Mouse (Mus musculus) G1E (cell line): ENCODE data around the gene Cln6. TPM values are rescaled to one million over a fixed set of nuclear protein-coding genes. Genes with fewer than 3 reads are reported as not detected.
"Not testable (repeated sequence)": the region's sequence is repeated elsewhere in the genome, so short reads cannot be mapped to it uniquely, and the experiment has no call there.

ENCODE experiments used
- ATAC-seq: 2 replicates; pipeline ENCODE4 v1.8.0; 2016; ENCODE audit warnings: mild to moderate bottlenecking; ENCODE audit not compliant: insufficient number of reproducible peaks, poor library complexity, low FRiP score, severe bottlenecking; ENCODE audit errors: extremely low read depth
- DNase-seq: peaks from one replicate; pipeline ENCODE4 v3.0.0; 2012; ENCODE audit warnings: low spot score
- H3K27me3 ChIP-seq: 2 replicates; pipeline ENCODE4 v1.6.1; 2012; ENCODE audit warnings: mild to moderate bottlenecking, low read length, inconsistent platforms; ENCODE audit not compliant: insufficient read depth
- H3K36me3 ChIP-seq: replicated peaks from 2 replicates; pipeline ENCODE3; 2012; ENCODE audit warnings: mild to moderate bottlenecking, inconsistent platforms
- H3K4me1 ChIP-seq: 2 replicates; pipeline ENCODE4 v1.6.1; 2012; ENCODE audit warnings: low read depth, low read length, inconsistent platforms, mixed read lengths; ENCODE audit not compliant: insufficient read depth
- H3K4me3 ChIP-seq: 2 replicates; pipeline ENCODE4 v1.5.1; 2012; ENCODE audit warnings: low read depth, mild to moderate bottlenecking, inconsistent platforms, low read length, moderate library complexity, mixed read lengths
- H3K9me3 ChIP-seq: replicated peaks from 2 replicates; pipeline ENCODE4 v1.6.1; 2012; ENCODE audit warnings: inconsistent platforms
- CTCF ChIP-seq: IDR thresholded peaks from 2 replicates; pipeline ENCODE4 v1.5.1; 2012; ENCODE audit warnings: low read depth, low read length, inconsistent platforms, mixed read lengths
- GATA1 ChIP-seq: IDR thresholded peaks from 2 replicates; pipeline ENCODE4 v1.6.1; 2012; ENCODE audit warnings: borderline replicate concordance, low read length, inconsistent platforms, mixed read lengths
- GATA2 ChIP-seq: IDR thresholded peaks from 2 replicates; pipeline ENCODE4 v1.6.1; 2012; ENCODE audit warnings: low read depth, low read length, inconsistent platforms, borderline replicate concordance
- POLR2AphosphoS5 ChIP-seq: IDR thresholded peaks from 2 replicates; pipeline ENCODE4 v1.6.1; 2012; ENCODE audit warnings: low read depth, low read length, inconsistent platforms; ENCODE audit not compliant: insufficient replicate concordance
- TAL1 ChIP-seq: conservative IDR thresholded peaks from 2 replicates; pipeline ENCODE4 v1.6.1; 2012; ENCODE audit warnings: low read depth, low read length, inconsistent platforms, mixed read lengths
- polyA plus RNA-seq: library from polyadenylated mRNA; stranded (reverse); fragments of >175 nt; gene quantifications from 2 replicates; pipeline ENCODE4 v1.2.3, GENCODE M21; 2012
- total RNA-seq, 2 experiments: library from RNA; stranded (forward) in 1 of 2; stranded (reverse) in 1 of 2; fragments of 200-1000 nt in 1 of 2; fragments of >200 nt in 1 of 2; fragmentation: Nextera tagmentation in 1 of 2; gene quantifications; 2 replicates each; pipeline ENCODE4 v1.2.3; 2014 to 2017

Gene Cln6
- total and polyA plus RNA-seq, 3 experiments, result 32.5 to 72.8 (median 37.0) TPM

DNA sequence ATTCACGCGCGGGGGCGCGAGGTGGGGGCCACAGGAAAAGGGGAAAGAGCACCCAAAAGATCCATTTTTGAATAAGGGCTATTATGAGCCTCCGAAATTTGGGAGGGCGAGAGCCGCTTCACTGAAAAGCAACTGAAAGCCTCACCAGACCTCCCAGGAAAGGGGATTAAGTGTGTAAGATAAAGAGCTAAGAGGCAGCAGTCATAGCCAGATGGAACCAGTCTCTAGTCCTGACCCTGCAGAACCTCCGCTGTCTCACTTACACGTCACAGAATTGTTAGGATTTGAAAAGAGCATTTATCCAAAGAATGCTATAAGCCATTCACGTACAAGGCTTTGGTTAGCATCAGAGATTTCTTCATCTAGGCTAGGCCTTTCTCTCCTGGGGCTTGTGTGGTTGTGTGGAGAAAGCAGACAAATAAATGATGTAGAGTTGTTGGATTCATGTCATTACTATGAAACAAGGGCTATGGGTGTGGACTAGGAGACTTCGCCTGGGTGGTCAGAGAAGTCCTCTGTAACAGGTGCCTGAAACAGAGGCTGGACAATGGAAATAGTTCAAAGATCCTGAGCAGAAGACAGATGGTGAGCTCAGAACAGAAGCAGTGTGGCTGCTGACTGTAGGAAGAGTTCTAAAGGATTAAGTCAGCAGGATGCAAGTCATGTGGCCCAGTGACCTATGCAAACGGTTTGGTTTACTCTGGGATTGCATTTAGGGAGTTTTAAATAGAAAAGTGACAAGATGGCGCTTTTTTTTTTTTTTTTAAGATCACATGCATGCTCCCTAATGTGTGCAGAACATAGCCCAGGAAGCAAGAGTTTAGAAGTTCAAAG lies 26.2 kb upstream of the Cln6 start:
- Histone ChIP-seq H3K36me3 (peaks cover 23% of the 10 kb centered on the region), H3K9me3 (no peaks in the 10 kb centered on the region), H3K27me3 (no peaks in the 10 kb centered on the region), H3K4me3 (peak overlapping the region; percentile 100), H3K4me1 (peaks cover 55% of the 10 kb centered on the region)
- ATAC-seq (no peak), DNase-seq (no peak)
- TF ChIP-seq POLR2AphosphoS5, result no peak
- TF ChIP-seq TAL1, result no peak
- no peak for TF ChIP-seq CTCF

DNA sequence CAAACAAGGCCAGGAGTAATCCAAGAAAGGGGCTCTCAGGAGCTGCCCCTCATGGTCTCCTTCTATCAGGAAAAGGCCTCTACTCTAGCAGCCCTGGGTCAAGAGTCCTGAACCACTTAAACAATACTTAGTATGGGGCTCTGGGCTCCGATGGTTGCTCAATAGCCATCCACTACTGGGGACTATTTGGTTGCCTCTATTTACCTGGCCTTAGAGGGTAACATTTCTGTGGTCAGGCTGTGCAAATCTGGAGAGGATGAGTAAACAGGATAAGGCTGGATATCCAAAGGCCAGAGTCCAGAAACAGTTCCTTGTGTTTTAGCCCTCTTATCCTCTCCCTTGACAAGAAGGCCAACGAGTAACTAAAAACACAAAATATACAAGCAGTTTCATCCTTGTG lies 23.8 kb upstream of the Cln6 start:
- H3K27me3 ChIP-seq, result no peaks in the 10 kb centered on the region
- no peaks in the 10 kb centered on the region for H3K9me3 ChIP-seq
- no peak overlapping the region for H3K4me3 ChIP-seq
- TF ChIP-seq GATA2, result no peak
- no peak for TF ChIP-seq TAL1
- TF ChIP-seq CTCF, result no peak
- TF ChIP-seq GATA1, result no peak
- TF ChIP-seq POLR2AphosphoS5, result no peak
- ATAC-seq (no peak), DNase-seq (no peak)
- H3K4me1 ChIP-seq, result peaks cover 50% of the 10 kb centered on the region
- H3K36me3 ChIP-seq, result peaks cover 4% of the 10 kb centered on the region

DNA sequence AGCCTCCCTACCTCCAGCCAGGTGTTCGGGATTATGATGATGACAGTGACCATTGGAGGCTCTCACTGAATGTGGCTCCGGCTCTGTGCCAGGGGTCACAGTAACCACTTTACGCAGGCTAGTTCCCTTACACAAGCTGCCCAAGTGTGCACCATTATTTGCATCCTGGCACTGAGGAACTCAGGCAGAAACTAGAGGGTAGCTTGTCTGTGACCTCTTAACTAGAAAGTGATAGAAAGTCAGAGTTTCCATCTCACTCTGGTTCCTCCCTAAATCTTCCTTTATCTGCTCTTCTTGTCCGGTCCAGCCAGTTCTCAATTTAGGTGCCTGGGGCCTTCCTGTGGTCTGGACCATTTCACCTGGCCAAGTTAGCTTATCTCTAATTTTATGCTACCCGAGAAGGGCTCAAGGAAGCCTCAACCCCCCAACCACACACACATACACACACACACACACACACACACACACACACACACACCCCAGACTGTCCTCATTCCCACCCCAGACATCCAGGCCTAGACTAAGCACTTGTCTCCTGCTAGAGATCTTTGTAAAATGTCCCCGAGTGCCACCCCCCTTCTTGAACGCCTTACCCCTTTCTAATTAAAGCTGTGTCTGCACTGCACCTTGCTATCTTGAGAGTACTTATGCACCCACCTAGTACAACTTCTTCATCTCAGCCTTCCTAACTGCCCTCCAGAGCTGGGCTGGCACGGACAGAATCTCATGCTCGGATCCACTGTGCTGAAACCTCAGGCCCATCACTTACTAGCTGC lies 22.1 kb upstream of the Cln6 start:
- TF ChIP-seq TAL1 (no peak), POLR2AphosphoS5 (no peak), CTCF (no peak), GATA1 (no peak), GATA2 (no peak)
- no peaks in the 10 kb centered on the region for H3K36me3 ChIP-seq
- no peaks in the 10 kb centered on the region for H3K9me3 ChIP-seq
- H3K4me1 ChIP-seq, result peaks cover 58% of the 10 kb centered on the region
- no peak overlapping the region for H3K4me3 ChIP-seq
- ATAC-seq, result no peak
- H3K27me3 ChIP-seq, result no peaks in the 10 kb centered on the region
- DNase-seq, result no peak

DNA sequence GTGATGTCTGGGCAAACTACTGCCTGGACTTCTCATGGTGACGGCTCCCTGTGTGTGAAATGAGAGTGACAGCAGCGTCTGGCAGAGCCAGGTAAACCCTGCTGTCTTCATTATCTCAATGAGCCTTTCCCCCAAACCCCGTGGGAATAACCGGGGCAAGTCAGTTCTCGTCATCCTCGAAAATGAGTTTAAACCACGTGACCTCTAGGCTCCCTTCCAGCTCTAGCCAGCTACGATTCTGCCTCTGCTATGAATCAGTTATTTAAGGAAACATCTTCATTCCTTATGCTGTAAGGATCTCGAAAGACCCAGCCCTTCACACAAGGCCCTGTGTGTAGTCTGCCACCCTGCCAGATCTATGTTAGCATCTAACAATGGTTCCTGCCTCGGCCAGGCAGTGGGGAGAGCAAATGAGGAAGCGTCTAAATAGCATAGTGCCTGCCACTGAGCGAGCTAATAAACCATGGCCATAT lies 21.4 kb upstream of the Cln6 start:
- H3K4me1 ChIP-seq, result peaks cover 55% of the 10 kb centered on the region
- H3K27me3 ChIP-seq, result no peaks in the 10 kb centered on the region
- no peaks in the 10 kb centered on the region for H3K36me3 ChIP-seq
- DNase-seq (no peak), ATAC-seq (no peak)
- no peaks in the 10 kb centered on the region for H3K9me3 ChIP-seq
- no peak overlapping the region for H3K4me3 ChIP-seq
- TF ChIP-seq GATA2 (no peak), CTCF (no peak), GATA1 (no peak), POLR2AphosphoS5 (no peak), TAL1 (no peak)

DNA sequence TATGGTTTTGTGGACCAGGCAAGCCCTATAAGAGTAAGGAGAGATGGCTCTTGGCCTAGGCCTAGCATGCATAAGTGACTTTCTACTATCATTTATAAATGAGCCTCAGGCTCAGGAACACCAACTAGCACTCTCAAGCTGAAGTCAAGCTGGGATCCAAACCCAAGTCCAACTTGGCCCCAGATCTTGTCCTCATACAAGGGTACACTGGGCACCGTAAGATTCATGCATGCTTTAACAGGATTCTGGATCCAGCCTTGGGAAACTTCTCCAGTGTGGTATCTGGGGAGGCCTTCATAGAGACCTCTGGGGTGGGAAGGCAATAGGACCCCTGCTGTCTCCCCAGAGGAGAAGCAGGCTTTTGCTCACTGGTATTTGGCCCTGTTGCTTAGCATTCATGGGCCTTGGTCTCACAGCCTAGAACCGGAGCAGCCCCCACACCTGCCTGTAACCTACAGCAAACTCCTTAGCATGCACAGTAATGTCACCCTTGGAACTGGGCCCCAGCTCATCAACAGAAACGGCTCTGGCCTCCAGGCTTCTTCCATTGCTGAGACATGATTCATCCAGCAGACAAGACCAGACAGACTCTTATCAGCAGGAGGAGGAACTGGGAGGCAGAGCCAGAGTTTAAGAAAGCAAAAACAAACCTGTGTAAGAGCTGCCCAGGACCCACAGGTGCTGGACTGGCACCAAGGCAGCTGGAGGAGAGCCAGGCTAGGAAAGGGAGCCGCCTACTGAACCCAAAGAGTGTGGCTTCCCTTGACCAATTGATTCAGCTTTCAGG lies 20.6 kb upstream of the Cln6 start:
- Histone ChIP-seq H3K27me3 (no peaks in the 10 kb centered on the region), H3K36me3 (no peaks in the 10 kb centered on the region), H3K4me3 (no peak overlapping the region), H3K4me1 (peaks cover 46% of the 10 kb centered on the region), H3K9me3 (no peaks in the 10 kb centered on the region)
- ATAC-seq (no peak), DNase-seq (no peak)
- TF ChIP-seq CTCF (no peak), GATA1 (no peak), GATA2 (no peak), TAL1 (no peak), POLR2AphosphoS5 (no peak)

DNA sequence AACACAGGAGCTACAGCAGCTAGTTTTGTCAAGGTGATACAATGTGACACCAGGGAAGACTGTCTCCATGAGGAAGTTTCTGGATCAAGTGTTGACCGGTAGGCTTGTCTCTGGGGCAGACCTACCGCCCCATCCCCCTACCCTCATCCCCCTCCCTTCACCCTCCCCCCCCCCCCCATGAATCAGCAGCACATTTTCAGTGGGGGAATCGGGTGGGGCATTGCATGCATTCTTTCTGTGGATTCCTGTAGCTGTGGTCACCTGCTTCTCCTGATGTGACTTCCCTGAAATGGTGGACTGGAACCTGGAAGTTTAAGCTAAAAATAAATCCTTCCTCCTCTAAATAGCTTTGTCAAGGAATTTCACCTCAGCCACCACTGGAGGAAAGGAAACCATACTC lies 19.1 kb upstream of the Cln6 start:
- ATAC-seq (no peak), DNase-seq (no peak)
- Histone ChIP-seq H3K9me3 (no peaks in the 10 kb centered on the region), H3K4me1 (peaks cover 44% of the 10 kb centered on the region), H3K27me3 (no peaks in the 10 kb centered on the region), H3K36me3 (no peaks in the 10 kb centered on the region), H3K4me3 (no peak overlapping the region)
- no peak for TF ChIP-seq TAL1
- TF ChIP-seq CTCF, result no peak
- TF ChIP-seq GATA1, result no peak
- TF ChIP-seq GATA2, result no peak
- TF ChIP-seq POLR2AphosphoS5, result no peak

DNA sequence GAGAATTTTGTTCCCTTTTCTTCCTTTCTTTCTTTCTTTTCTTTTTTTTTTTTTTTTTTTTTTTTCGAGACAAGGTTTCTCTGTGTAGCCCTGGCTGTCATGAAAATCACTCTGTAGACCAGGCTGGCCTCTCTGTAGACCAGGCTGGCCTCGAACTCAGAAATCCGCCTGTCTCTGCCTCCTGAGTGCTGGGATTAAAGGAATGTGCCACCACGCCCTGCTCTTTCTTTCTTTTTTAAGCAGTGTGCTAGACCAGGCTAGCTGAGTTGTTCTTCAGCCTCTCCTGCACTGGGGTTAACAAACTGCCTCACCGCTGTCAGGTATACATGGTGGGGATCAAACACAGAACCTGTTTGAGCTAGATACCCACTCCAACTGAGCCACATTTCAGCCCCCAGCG lies 18.7 kb upstream of the Cln6 start:
- not testable (repeated sequence) for ATAC-seq

More for the DNA sequence above, 18.7 kb upstream of the Cln6 start:
- not testable (repeated sequence) for H3K4me3 ChIP-seq, DNase-seq, H3K36me3 ChIP-seq, H3K27me3 ChIP-seq, H3K9me3 ChIP-seq
- peaks cover 45% of the 10 kb centered on the region for H3K4me1 ChIP-seq
